Mouse (Mus musculus): ENCODE data around the gene Olfr1444. TPM values are rescaled to one million over a fixed set of nuclear protein-coding genes. Genes with fewer than 3 reads are reported as not detected.

Olfr1444 gene
- not detected in 2 replicates for total RNA-seq (2014; rRNA removed)
- not detected in 2 replicates for polyA plus RNA-seq (2015; fragmentation: Nextera tagmentation; extraction: Ambion mirVana)

- peaks cover 1% of the 10 kb centered on the region; the same call in 1 of the 2 replicates for H3K9me3 ChIP-seq (ENCODE audit: low read length)
- no peak within 1 kb of the TSS for H3K4me2 ChIP-seq (ENCODE audit: low read depth, low read length, poor library complexity, severe bottlenecking)
- ATAC-seq (ENCODE audit: low FRiP score) (no peak), DNase-seq (ENCODE audit: low spot score) (no peak)
- TF ChIP-seq CTCF (IDR thresholded peaks at IDR 0.05): no peak
- H3K27me3 ChIP-seq (ENCODE audit: insufficient read depth, low read length): no peaks in the 10 kb centered on the region
- H3K4me1 ChIP-seq (ENCODE audit: insufficient read depth, low read length): no peaks in the 10 kb centered on the region
- H3K4me3 ChIP-seq (ENCODE audit: low read depth, low read length): no peak within 1 kb of the TSS
- no peak within 1 kb of the TSS for H3K27ac ChIP-seq (ENCODE audit: low read depth, low read length)
- 58% methylated on average over 1 of the region's 1 CpGs for WGBS
- H3K36me3 ChIP-seq (ENCODE audit: insufficient read depth, low read length): no peaks in the 10 kb centered on the region
- no peak within 1 kb of the TSS for H3K9ac ChIP-seq (replicated peaks; ENCODE audit: low read length, poor library complexity, severe bottlenecking)
Observed at GRCm38 (mm10) chr19:12856983-12857382, at the start of gene Olfr1444. Olfr1444 (plus strand) TSS chr19:12857283.

DNA sequence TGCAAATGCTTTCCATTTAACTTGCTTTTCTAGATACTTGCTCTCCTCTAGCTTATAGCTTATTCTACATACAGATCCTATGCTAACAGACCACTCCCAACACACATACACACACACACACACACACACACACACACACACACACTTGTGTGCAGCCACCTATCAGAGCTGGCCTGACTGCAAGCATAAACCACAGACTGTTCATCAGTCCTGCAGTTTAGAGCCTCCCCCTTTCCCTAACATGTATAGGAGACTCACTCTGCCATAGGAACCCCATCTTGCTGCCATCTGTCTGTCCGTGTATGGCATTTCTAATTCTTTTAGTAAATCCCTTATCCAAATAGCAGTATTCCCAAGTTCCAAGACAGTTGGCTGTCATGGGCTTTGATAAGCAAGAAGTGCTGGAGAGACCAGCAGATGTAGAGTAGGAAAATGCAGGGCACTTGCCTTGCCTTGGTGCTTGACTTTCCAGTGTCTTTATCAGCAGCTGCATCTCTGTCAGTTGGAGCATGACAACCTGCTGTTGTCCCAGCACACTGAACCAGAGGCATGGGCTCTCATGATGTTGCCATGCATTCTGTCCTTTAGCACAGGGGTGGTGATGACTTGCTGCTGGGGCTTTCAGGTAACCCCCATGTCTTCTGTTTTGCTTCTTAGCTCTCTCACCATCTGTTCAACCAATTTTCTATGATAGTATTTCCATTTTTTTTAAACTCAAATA is 44.3 kb upstream of the Olfr1444 start:
- H3K4me3 ChIP-seq (ENCODE audit: low read depth, low read length): no peak overlapping the region
- no peak overlapping the region for H3K4me2 ChIP-seq (ENCODE audit: low read depth, low read length, poor library complexity, severe bottlenecking)
- H3K27me3 ChIP-seq (ENCODE audit: insufficient read depth, low read length): no peaks in the 10 kb centered on the region
- 60% methylated on average over 1 of the region's 1 CpGs for WGBS
- no peak for ATAC-seq (ENCODE audit: low FRiP score)
- no peaks in the 10 kb centered on the region for H3K36me3 ChIP-seq (ENCODE audit: insufficient read depth, low read length)
- DNase-seq (ENCODE audit: low spot score): no peak
- H3K4me1 ChIP-seq (ENCODE audit: insufficient read depth, low read length): no peaks in the 10 kb centered on the region
- no peak for TF ChIP-seq CTCF (IDR thresholded peaks at IDR 0.05)
- no peaks in the 10 kb centered on the region for H3K9me3 ChIP-seq (ENCODE audit: low read length)
- H3K9ac ChIP-seq (replicated peaks; ENCODE audit: low read length, poor library complexity, severe bottlenecking): no peak overlapping the region
- H3K27ac ChIP-seq (ENCODE audit: low read depth, low read length): no peak overlapping the region

GRCm38 (mm10) chr19:12813883-12814282 is 43.2 kb upstream of the Olfr1444 start:
- Histone ChIP-seq H3K36me3 (ENCODE audit: insufficient read depth, low read length) (no peaks in the 10 kb centered on the region), H3K9ac (replicated peaks; ENCODE audit: low read length, poor library complexity, severe bottlenecking) (no peak overlapping the region), H3K27me3 (ENCODE audit: insufficient read depth, low read length) (no peaks in the 10 kb centered on the region), H3K4me1 (ENCODE audit: insufficient read depth, low read length) (no peaks in the 10 kb centered on the region), H3K4me2 (ENCODE audit: low read depth, low read length, poor library complexity, severe bottlenecking) (no peak overlapping the region), H3K27ac (ENCODE audit: low read depth, low read length) (no peak overlapping the region), H3K4me3 (ENCODE audit: low read depth, low read length) (no peak overlapping the region), H3K9me3 (ENCODE audit: low read length) (no peaks in the 10 kb centered on the region)
- ATAC-seq (ENCODE audit: low FRiP score) (no peak), DNase-seq (ENCODE audit: low spot score) (no peak)
- no peak for TF ChIP-seq CTCF (IDR thresholded peaks at IDR 0.05)
- 77% methylated on average over 1 of the region's 1 CpGs for WGBS

GRCm38 (mm10) chr19:12818507-12818906 is 38.6 kb upstream of the Olfr1444 start:
- no peaks in the 10 kb centered on the region for H3K9me3 ChIP-seq (ENCODE audit: low read length)
- no peak overlapping the region for H3K4me3 ChIP-seq (ENCODE audit: low read depth, low read length)
- no peak for ATAC-seq (ENCODE audit: low FRiP score)
- H3K27me3 ChIP-seq (ENCODE audit: insufficient read depth, low read length): no peaks in the 10 kb centered on the region
- no peaks in the 10 kb centered on the region for H3K4me1 ChIP-seq (ENCODE audit: insufficient read depth, low read length)
- no peak for DNase-seq (ENCODE audit: low spot score)
- H3K9ac ChIP-seq (replicated peaks; ENCODE audit: low read length, poor library complexity, severe bottlenecking): no peak overlapping the region
- WGBS: 82% methylated on average over 1 of the region's 1 CpGs
- no peak overlapping the region for H3K27ac ChIP-seq (ENCODE audit: low read depth, low read length)
- no peak for TF ChIP-seq CTCF (IDR thresholded peaks at IDR 0.05)
- H3K36me3 ChIP-seq (ENCODE audit: insufficient read depth, low read length): no peaks in the 10 kb centered on the region
- H3K4me2 ChIP-seq (ENCODE audit: low read depth, low read length, poor library complexity, severe bottlenecking): no peak overlapping the region

DNA sequence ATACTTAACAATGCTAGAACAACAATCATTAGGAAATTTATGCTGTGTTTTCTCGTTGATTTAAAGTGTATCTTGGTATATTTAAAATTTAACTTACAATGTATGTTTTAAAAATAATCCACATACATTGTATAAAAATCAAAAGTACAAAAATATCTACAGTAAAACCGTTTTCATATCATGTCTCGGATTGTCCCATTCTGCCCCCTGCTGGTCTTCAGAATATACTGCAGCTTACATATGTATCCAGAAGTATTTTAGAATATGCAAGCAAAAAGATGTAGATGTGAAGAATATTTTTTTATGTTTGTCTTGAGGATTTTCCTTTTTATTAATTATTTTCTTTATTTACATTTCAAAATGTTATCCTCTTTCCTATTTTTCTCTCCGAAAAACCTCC is 36.7 kb upstream of the Olfr1444 start:
- Histone ChIP-seq H3K4me1 (ENCODE audit: insufficient read depth, low read length) (no peaks in the 10 kb centered on the region), H3K27me3 (ENCODE audit: insufficient read depth, low read length) (no peaks in the 10 kb centered on the region), H3K9ac (replicated peaks; ENCODE audit: low read length, poor library complexity, severe bottlenecking) (no peak overlapping the region), H3K4me3 (ENCODE audit: low read depth, low read length) (no peak overlapping the region), H3K9me3 (ENCODE audit: low read length) (no peaks in the 10 kb centered on the region), H3K36me3 (ENCODE audit: insufficient read depth, low read length) (no peaks in the 10 kb centered on the region), H3K4me2 (ENCODE audit: low read depth, low read length, poor library complexity, severe bottlenecking) (no peak overlapping the region), H3K27ac (ENCODE audit: low read depth, low read length) (no peak overlapping the region)
- 32% methylated on average over 4 of the region's 4 CpGs for WGBS
- ATAC-seq (ENCODE audit: low FRiP score): no peak
- peak; percentile 43 for DNase-seq (ENCODE audit: low spot score)
- TF ChIP-seq CTCF (IDR thresholded peaks at IDR 0.05): peak; percentile 78

DNA sequence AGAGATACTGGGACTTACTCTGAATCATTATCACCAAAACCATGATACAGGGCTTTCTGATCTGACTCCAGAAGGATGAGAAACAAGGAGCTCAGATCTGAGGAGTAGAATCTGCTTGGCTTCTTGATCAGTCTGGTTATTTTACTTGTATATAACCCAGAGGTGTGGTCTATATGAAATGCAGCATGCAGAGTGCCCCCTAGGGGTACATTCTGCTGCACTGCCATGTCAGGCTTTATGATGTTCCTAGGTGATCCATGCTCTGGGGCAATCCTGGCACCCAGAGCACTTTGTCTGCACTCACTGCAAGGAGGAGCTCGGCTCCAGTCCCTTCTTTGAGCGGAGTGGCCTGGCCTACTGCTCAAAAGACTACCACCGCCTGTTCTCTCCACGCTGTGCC is 32.5 kb upstream of the Olfr1444 start:
- DNase-seq (ENCODE audit: low spot score) (no peak), ATAC-seq (ENCODE audit: low FRiP score) (no peak)
- H3K27me3 ChIP-seq (ENCODE audit: insufficient read depth, low read length): no peaks in the 10 kb centered on the region
- H3K9me3 ChIP-seq (ENCODE audit: low read length): no peaks in the 10 kb centered on the region
- H3K27ac ChIP-seq (ENCODE audit: low read depth, low read length): no peak overlapping the region
- no peak overlapping the region for H3K4me2 ChIP-seq (ENCODE audit: low read depth, low read length, poor library complexity, severe bottlenecking)
- H3K36me3 ChIP-seq (ENCODE audit: insufficient read depth, low read length): no peaks in the 10 kb centered on the region
- WGBS: 80% methylated on average over 4 of the region's 4 CpGs
- TF ChIP-seq CTCF (IDR thresholded peaks at IDR 0.05): no peak
- no peak overlapping the region for H3K9ac ChIP-seq (replicated peaks; ENCODE audit: low read length, poor library complexity, severe bottlenecking)
- H3K4me3 ChIP-seq (ENCODE audit: low read depth, low read length): no peak overlapping the region
- no peaks in the 10 kb centered on the region for H3K4me1 ChIP-seq (ENCODE audit: insufficient read depth, low read length)

Data from midbrain, postnatal 0 days (tissue).